Mouse (Mus musculus) layer of hippocampus, adult 2 months (tissue): Measurements from ENCODE around the gene 4833427G06Rik. TPM values are rescaled to one million over a fixed set of nuclear protein-coding genes. Genes with fewer than 3 reads are reported as not detected.

Source experiments
- DNase-seq, 2 experiments: peaks; one replicate each; pipeline ENCODE4 v3.0.0; 2022; ENCODE audit warnings: low spot score in 2 of 2
- H3K27ac ChIP-seq: fragments of 200-600 bp; 2 replicates; pipeline ENCODE4 v1.8.1; 2022
- H3K4me3 ChIP-seq: fragments of 200-600 bp; 2 replicates; pipeline ENCODE4 v1.8.1; 2022; ENCODE audit warnings: mild to moderate bottlenecking
- CTCF ChIP-seq: fragments of 200-600 bp; conservative IDR thresholded peaks from 2 replicates; pipeline ENCODE4 v1.8.1; 2022; ENCODE audit warnings: antibody characterized with exemption, mild to moderate bottlenecking, moderate library complexity
- total RNA-seq, 2 experiments: library from RNA; stranded (reverse); gene quantifications; 2 replicates each; pipeline ENCODE4 v1.2.3; 2021

4833427G06Rik gene
- total RNA-seq, 2 experiments from 2014 or later = not detected

DNA sequence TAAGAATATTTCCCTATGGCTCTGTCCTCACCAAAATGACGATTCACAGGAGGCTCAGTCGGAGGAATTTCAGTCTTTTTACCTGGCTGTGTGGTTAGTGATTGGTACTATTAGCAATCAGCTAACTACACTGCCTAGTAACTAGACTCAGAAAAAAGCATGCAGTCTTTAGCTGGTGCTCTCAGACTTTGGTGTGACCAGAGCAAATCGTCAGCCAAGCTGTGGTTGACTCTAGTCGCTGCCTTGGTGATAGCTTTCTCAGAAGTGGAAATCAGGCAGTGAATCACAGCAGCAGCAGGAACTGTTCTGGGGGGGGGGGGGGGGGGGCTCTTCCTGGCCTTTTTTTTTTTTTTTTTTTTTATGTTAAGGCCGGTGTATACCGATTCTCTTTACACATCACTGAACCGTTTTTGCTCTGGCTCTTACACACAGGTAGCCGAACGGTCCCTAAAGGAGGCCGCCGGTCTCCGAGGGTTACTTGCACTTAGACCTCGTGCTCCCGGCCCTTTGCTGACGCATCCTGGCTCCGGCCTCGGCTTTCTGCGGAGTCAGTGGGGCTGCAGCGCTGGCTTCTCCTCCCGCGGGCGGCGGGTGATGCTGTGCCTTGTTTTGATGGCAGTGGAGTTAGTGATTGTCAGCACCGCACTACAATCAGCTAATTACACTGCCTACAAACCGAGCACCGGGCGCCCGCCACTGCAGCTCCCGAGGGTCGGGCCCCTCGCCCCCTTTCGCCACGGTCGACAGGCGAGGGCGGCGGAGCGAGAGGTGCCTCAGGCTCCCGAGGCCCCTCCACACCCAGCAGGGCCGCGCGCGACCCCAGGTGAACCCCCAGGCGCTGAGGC lies 1.3 kb upstream of the 4833427G06Rik start:
- H3K27ac ChIP-seq = peak overlapping the region; percentile 79
- TF ChIP-seq CTCF = no peak
- peak in 1 of 2 experiments; percentile 27 for DNase-seq
- peak overlapping the region; percentile 65 for H3K4me3 ChIP-seq

DNA sequence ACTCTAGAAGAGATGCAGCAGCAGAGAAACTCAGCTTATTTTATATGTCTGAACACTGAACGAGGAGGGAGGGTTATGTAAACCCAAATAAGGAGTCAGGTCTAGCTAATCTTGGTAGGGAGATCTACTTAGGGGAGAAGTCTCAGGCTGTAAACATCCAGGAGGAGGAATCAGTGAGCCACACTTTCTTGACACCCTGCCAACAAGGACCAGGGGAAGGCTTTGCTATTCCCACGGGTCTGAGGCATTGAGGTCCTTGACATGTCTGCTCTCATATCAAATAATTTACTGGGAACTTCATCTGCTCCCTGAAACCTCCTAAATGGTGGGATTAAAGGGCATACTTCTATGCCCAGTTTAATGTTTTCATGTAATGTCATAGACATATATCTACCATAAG lies 5.6 kb downstream of the 4833427G06Rik start:
- H3K27ac ChIP-seq = no peak overlapping the region
- no peak for TF ChIP-seq CTCF
- no peak overlapping the region for H3K4me3 ChIP-seq
- DNase-seq = no peak

DNA sequence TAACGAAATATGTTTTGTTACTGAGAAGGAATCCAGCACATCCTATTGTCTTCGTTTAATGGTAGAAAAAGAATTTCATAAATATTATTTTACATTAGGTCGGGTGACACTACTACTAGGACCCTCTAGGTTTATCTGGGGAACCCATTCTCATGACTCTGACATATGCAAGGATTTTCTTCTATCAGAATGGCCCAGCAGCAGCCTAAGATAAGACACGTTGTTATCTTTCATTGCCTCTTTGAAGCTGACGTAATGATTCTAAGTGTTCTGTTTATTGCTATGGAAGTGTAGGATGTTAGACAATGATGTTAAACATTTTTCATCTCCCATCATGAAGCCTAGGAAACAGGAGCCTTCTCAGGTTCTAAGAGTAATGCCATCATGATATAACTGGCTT lies 8.2 kb downstream of the 4833427G06Rik start:
- Histone ChIP-seq H3K4me3 (no peak overlapping the region), H3K27ac (no peak overlapping the region)
- no peak for TF ChIP-seq CTCF
- DNase-seq = no peak

DNA sequence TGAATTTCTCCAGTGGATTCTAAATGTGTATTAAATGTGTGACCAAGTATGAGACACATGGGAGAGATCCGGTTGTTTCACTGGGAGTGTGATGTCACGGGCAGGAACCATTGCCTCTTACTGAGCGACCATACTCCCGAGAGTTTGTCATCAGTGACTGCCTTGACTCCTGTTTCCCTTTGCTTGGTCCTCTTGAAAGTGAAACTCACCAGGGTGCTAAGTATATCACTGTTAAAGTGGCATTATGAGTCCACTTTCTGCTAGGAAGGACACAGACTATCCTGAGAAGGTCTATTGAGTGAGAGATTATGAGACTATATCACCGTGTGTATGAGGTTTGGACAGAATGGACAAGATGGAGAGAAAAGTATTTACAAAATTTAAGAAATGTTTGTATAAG lies 20.3 kb downstream of the 4833427G06Rik start:
- no peak overlapping the region for H3K27ac ChIP-seq
- no peak for DNase-seq
- no peak for TF ChIP-seq CTCF
- no peak overlapping the region for H3K4me3 ChIP-seq

DNA sequence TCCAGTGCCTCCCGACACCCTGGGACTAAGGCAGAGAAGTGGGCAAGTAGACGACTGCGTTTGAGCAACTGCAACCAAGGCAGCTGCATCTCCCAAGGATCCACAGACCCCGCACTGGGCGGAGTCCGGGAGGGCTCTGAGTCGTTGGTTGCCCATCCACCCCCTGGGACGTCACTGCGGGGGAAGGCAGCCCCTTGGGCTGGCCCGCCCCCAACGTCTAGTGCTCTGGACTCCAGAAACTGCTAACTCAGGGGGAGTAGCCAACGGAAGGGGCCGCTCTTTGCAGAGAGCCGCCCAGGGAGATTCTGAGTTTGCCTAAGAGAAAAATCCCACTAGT lies 24.9 kb downstream of the 4833427G06Rik start, which contains the start of gene Layn:
TSS of gene Layn (minus strand) at position 116 of the 337 bp plus-strand sequence.
- TF ChIP-seq CTCF = peak; percentile 28; the same call in 1 of the 2 replicates
- peak within 1 kb of the TSS; percentile 40 for H3K27ac ChIP-seq
- H3K4me3 ChIP-seq = peak within 1 kb of the TSS; percentile 54
- DNase-seq = peak; percentile 24 to 31

DNA sequence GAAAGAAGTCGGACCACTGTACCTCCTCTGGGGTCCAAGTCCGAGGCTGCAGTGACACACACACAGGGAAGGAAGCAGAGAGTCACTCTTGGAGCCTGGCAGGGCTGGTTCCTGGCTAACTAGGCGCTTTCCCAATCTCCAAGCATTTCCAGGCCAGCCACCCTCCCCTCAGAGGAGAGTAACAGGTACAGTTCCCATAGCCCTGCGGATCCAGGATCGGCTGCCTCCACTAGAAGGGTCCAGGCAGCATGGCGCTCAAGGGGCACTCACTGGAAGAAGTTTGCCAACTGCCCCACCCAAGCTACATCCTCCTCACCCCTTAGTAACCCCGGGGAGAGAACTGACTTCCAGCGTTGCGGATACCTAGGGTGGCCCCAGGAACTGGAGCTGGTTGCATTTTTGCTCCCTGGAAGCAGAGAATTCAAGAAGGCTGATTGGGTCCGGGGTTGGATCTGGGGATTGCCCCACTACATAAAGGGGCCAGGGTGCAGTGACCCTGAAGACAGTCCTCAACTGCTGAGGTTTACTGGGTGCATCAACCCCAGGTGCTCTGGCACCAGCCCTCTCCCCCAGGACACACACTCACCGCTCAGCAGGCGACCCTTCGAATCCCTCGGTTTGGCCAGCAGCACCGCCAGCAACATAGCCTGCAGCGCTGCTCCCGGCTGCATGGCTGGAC lies 25.4 kb downstream of the 4833427G06Rik start:
- Histone ChIP-seq H3K4me3 (peak overlapping the region; percentile 54), H3K27ac (peak overlapping the region; percentile 40)
- TF ChIP-seq CTCF = no peak
- DNase-seq = no peak

DNA sequence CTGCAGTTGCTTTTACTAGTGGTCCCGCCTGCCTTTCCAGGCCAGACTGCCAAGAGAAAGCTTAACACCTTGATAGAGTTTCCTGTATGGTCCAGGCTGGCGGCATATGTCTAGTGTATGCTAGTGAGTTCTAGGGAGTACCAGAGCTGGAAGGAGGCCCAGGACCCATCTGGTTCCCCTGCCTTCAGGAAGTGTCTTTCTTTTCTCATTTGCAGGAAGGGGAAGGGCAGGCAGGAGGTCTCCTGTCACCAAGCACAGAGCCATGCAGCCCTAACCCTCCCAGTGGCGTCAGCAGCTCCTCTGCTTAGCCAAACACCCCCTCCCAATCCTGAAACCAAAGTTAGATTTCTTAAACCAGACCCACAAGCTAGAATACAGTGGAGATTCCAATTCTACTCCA lies 26.1 kb downstream of the 4833427G06Rik start:
- peak overlapping the region; percentile 17; the same call in 1 of the 2 replicates for H3K4me3 ChIP-seq
- DNase-seq = peak in 1 of 2 experiments; percentile 2
- H3K27ac ChIP-seq = no peak overlapping the region
- TF ChIP-seq CTCF = no peak

DNA sequence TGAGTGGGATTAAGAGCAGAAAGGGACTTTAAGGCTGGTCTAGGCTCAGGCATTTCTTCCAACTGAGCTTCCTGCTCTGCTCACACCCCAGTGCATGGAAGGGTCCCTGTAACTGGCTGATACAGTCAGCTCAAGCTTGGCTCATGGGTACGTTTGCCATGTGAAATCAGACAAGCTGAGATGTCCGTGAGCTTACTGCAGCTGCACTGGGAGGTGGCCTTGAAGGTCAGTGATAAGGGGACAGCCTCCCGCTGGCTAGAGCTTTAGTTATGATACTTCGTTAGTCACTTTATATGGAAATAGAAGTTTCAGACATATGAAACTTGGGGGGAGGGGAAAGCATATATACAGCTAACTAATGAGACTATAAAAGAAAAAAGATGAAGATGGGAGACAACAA lies 31.1 kb downstream of the 4833427G06Rik start:
- DNase-seq = no peak
- no peak for TF ChIP-seq CTCF
- no peak overlapping the region for H3K4me3 ChIP-seq
- no peak overlapping the region for H3K27ac ChIP-seq

DNA sequence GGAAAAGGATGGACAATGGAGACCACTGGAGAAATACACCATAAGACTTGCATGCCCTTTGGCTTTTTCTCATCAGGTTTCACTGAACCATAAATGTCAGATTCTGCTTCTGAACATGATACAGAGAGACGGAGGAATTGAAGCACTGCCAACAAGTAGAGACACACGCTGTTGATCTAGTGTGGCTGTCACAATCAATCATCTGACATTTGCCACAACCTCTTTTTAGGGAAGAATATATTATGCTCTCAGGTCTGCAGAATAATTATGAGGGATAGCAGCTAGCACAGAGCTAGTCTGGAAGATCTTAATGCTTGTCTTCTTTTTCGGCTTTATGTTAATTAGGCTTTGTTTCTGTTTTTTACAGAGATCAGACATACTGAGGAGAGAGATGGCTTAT lies 33.7 kb downstream of the 4833427G06Rik start:
- no peak for DNase-seq
- no peak for TF ChIP-seq CTCF
- H3K27ac ChIP-seq = no peak overlapping the region
- H3K4me3 ChIP-seq = no peak overlapping the region

DNA sequence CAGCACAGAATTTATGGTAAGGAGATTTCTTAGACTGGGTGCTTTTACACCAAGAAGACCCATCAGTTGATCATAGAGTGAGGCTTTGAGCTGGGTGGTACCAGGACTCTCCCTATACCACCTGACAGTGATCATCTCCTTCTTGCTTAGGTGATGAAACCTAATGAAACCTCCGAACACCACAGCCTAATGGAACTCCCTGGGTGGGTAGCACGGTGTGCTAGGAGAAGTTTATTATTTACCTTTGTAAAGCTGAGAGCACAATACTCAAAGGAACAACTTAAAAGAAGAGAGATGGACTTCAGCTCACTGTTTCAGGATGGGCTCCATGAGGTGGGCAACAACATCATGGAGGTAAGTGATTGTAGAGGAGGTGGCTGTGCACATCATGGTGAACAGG lies 41.3 kb downstream of the 4833427G06Rik start, which contains the start of gene Btg4:
TSS of gene Btg4 (plus strand) at position 301 of the 400 bp plus-strand sequence.
- no peak within 1 kb of the TSS for H3K27ac ChIP-seq
- no peak for TF ChIP-seq CTCF
- DNase-seq = no peak
- H3K4me3 ChIP-seq = no peak within 1 kb of the TSS

DNA sequence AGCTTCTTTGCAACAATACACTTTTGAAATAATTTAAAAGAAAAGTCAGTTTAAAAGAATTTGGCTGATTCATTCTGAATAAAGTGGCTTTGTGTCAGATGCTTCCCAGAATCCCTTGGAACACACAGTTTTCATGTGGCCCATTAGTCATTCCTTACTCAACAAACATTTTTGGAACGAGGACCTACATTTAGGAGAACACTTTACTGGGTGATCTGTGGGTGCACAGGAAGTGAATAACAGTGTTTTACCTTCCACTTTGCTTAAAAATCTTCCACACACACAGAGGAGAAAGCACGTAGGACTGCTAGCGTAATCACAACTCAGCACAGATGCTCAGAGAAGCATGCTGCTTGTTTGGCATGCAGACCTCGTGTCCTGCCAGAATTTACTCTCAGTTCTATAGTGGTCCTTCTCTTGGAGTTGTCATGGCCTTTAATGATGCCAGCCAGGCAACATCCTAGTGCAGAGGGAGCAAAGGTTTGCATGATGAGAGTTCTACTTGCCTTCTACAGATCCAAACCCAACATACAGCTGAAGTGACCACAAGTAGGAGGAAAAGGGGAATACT lies 42.8 kb downstream of the 4833427G06Rik start:
- H3K27ac ChIP-seq = no peak overlapping the region
- DNase-seq = peak in 1 of 2 experiments; percentile 39
- H3K4me3 ChIP-seq = no peak overlapping the region
- TF ChIP-seq CTCF = no peak

DNA sequence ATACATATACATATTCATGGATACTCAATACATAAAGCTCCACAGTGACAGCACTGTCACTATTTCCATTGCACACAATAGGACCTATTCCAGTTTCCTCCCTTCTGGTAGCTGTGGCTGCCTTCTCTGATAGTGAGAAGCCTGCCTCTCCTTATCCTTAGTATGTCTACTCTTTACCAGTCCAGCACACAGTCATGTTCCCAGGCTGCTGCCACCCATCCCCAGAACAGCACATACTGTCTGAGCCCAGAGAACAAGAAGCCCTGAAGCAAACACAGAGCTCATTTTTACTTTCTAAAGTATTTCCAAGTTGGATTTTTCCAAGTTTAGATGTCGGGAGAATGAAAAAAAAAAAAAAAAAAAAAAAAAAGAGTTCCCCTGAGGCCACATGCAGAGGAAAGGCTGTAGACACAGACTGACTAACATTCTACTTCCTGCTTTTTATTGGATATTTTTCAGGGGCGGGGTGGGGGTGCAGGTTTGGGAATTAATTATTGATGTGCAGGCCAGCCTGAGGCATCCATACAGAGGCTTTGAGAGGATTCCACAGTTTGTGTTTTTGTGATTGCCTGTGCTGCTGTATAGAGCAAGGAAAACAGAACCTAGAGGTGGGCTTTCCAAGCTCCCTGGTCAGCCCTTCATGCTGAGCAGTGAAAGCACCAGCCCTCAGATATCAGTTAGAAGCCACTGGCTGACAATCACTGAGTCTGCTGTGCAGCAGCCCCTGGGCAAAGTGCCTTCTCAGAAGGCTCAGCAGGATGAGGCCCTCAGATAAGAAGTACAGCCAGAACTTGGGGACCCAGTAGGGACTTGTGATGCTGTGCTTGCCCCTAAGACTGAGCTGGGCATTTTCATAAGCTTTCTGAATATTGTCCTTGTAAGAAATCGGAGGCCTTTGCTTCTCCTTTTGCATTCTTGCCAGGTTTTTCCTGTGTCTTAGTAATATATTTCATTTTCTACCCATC lies 45.2 kb downstream of the 4833427G06Rik start:
- DNase-seq = no peak

More for the DNA sequence above, 45.2 kb downstream of the 4833427G06Rik start:
- Histone ChIP-seq H3K27ac (no peak overlapping the region), H3K4me3 (no peak overlapping the region)
- no peak for TF ChIP-seq CTCF
